Mouse (Mus musculus) spleen, postnatal 4 days (tissue): ENCODE measurements around the gene Zfp61.

Source experiments
- DNase-seq, 2 experiments: peaks; one replicate each; pipeline ENCODE4 v3.0.0; 2022; ENCODE audit warnings: low spot score in 2 of 2

Gene Zfp61

GRCm38 (mm10) chr7:24300771-24301282 is at the start of gene Zfp61:
Gene Zfp61 (minus strand): TSS chr7:24301232.
- peak in 1 of 2 experiments; percentile 35 for DNase-seq

- DNase-seq, result no peak
These were observed 47.9 kb upstream of the Zfp61 start, which contains the start of gene Lypd5 for GRCm38 (mm10) chr7:24348896-24349295. Gene Lypd5 (plus strand): TSS chr7:24349196.

- DNase-seq, result no peak
These were observed 45.4 kb upstream of the Zfp61 start for GRCm38 (mm10) chr7:24346444-24346843.

- no peak for DNase-seq
These were observed 42.8 kb upstream of the Zfp61 start for GRCm38 (mm10) chr7:24343701-24344272.

GRCm38 (mm10) chr7:24338241-24338640 is 37.2 kb upstream of the Zfp61 start:
- DNase-seq, result no peak

GRCm38 (mm10) chr7:24335699-24336309 is 34.8 kb upstream of the Zfp61 start:
- peak; percentile 71 to 88 for DNase-seq

GRCm38 (mm10) chr7:24333304-24333986 is 32.4 kb upstream of the Zfp61 start, which contains the start of gene Tescl:
Gene Tescl (minus strand): TSS chr7:24333936.
- no peak for DNase-seq

- no peak for DNase-seq
These were observed 26.4 kb upstream of the Zfp61 start for GRCm38 (mm10) chr7:24327281-24327975.

GRCm38 (mm10) chr7:24326273-24327135 is 25.5 kb upstream of the Zfp61 start:
- no peak for DNase-seq

GRCm38 (mm10) chr7:24325675-24326128 is 24.7 kb upstream of the Zfp61 start:
- no peak for DNase-seq

GRCm38 (mm10) chr7:24325197-24325596 is 24.2 kb upstream of the Zfp61 start:
- DNase-seq, result no peak

- no peak for DNase-seq
These were observed 21.6 kb upstream of the Zfp61 start for GRCm38 (mm10) chr7:24322593-24322992.

- DNase-seq, result no peak
These were observed 17.9 kb upstream of the Zfp61 start for GRCm38 (mm10) chr7:24318942-24319341.

GRCm38 (mm10) chr7:24316567-24317092 is 15.6 kb upstream of the Zfp61 start, which contains the start of gene Zfp94:
Gene Zfp94 (minus strand): TSS chr7:24316666.
- DNase-seq, result peak; percentile 88 to 93

- no peak for DNase-seq
These were observed 14.9 kb upstream of the Zfp61 start for GRCm38 (mm10) chr7:24315726-24316566.

- DNase-seq, result no peak
These were observed 1.1 kb downstream of the Zfp61 start for GRCm38 (mm10) chr7:24299823-24300481.

- peak; percentile 71 to 83 for DNase-seq
These were observed 1.9 kb downstream of the Zfp61 start for GRCm38 (mm10) chr7:24298973-24299708.

- DNase-seq, result no peak
These were observed 2.4 kb downstream of the Zfp61 start for GRCm38 (mm10) chr7:24298635-24298972.
